Mouse (Mus musculus) liver, postnatal 0 days (tissue): Measurements from ENCODE around the gene Uaca.

ENCODE experiments used
- CTCF ChIP-seq: sonication (generic); IDR thresholded peaks from 2 replicates; pipeline ENCODE4 v1.5.1; 2016; ENCODE audit warnings: antibody characterized with exemption, low read depth
- EP300 ChIP-seq: IDR thresholded peaks from 2 replicates; pipeline ENCODE4 v1.6.1; 2016; ENCODE audit warnings: antibody characterized with exemption, low read depth, mild to moderate bottlenecking

GRCm38 (mm10) chr9:60837449-60838141 is 43.3 kb downstream of the Uaca start:
- TF ChIP-seq CTCF (no peak), EP300 (no peak)
